Mouse (Mus musculus): Measurements from ENCODE around the gene Dop1a. TPM values are rescaled to one million over a fixed set of nuclear protein-coding genes. Genes with fewer than 3 reads are reported as not detected.

The Dop1a gene
- polyA plus RNA-seq (2012; ENCODE audit: low replicate concordance), result 1.8 and 6.2 TPM in 2 replicates

GRCm38 (mm10) chr9:86466990-86467870, at the start of gene Dop1a:
TSS of gene Dop1a (plus strand) at chr9:86467154.

GRCm38 (mm10) chr9:86464151-86465105, 2.5 kb upstream of the Dop1a start, which contains the start of gene Ube2cbp:
TSS of gene Ube2cbp (minus strand) at chr9:86464950.

GRCm38 (mm10) chr9:86571540-86572135, 104.7 kb downstream of the Dop1a start, which contains the start of the genes Pgm3 and Rwdd2a:
TSS of gene Pgm3 (minus strand) at chr9:86571842.
TSS of gene Rwdd2a (plus strand) at chr9:86571991.

Other genes starting within 250 kb of the Dop1a start
- 1.4 and 1.5 TPM in 2 replicates for gene Ube2cbp, start 2.2 kb upstream of the Dop1a start, polyA plus RNA-seq (2012; ENCODE audit: low replicate concordance)
- gene Pgm3, start 104.7 kb downstream of the Dop1a start, polyA plus RNA-seq (2012; ENCODE audit: low replicate concordance), result 0.12 and 1.2 TPM in 2 replicates
- gene Rwdd2a, start 104.8 kb downstream of the Dop1a start, polyA plus RNA-seq (2012; ENCODE audit: low replicate concordance), result 0.40 and 0.43 TPM in 2 replicates
- gene Me1, start 228.8 kb downstream of the Dop1a start, polyA plus RNA-seq (2012; ENCODE audit: low replicate concordance), result 1.9 and 4.6 TPM in 2 replicates

Measured in leukemia stem cell, adult 10-12 weeks (primary cell).